Mouse (Mus musculus): ENCODE measurements around the gene Gm5089. TPM values are rescaled to one million over a fixed set of nuclear protein-coding genes. Genes with fewer than 3 reads are reported as not detected.

Gm5089 gene
- polyA plus RNA-seq, 1 experiment from 2014 or later, result not detected

DNA sequence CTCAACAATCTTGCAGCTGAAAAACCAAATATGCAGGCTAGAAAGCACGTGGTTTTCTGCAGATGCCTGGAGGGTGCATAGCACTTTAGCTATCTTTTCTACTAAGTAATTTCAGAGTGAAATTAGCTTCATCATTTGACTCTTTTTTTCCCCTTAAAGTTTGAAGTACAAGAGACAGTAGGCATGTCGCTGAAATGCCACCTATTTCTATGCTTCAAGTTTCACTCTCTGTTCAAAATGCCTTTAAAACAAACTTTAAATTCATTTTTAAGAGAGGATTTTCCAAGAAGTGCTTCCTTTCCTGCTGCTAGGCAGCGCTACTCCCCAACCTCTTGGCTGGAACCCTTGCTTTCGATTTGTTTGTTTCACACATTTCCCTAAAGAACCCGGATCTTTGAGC lies 38.1 kb upstream of the Gm5089 start:
- no peak overlapping the region for H3K27ac ChIP-seq (replicated peaks)
- no peaks in the 10 kb centered on the region for H3K36me3 ChIP-seq (ENCODE audit: control insufficient read depth, insufficient read depth, low read length)
- peaks cover 13% of the 10 kb centered on the region for H3K27me3 ChIP-seq (ENCODE audit: control insufficient read depth, insufficient read depth, low read length)
- DNase-seq (ENCODE audit: low spot score), result no peak
- H3K4me3 ChIP-seq (ENCODE audit: low read depth, low read length), result no peak overlapping the region
- no peaks in the 10 kb centered on the region for H3K4me1 ChIP-seq (replicated peaks; ENCODE audit: control insufficient read depth, insufficient read depth)
- H3K9me3 ChIP-seq (ENCODE audit: control insufficient read depth, low read length), result no peaks in the 10 kb centered on the region
- ATAC-seq (ENCODE audit: low FRiP score, low TSS enrichment), result no peak
- H3K4me2 ChIP-seq (replicated peaks; ENCODE audit: low read depth), result no peak overlapping the region
- 2% methylated on average over 5 of the region's 5 CpGs for WGBS
- TF ChIP-seq EP300 (optimal IDR thresholded peaks at IDR 0.05), result no peak
- TF ChIP-seq CTCF (IDR thresholded peaks at IDR 0.05; ENCODE audit: low read depth), result no peak
- no peak overlapping the region for H3K9ac ChIP-seq (ENCODE audit: low read length)

DNA sequence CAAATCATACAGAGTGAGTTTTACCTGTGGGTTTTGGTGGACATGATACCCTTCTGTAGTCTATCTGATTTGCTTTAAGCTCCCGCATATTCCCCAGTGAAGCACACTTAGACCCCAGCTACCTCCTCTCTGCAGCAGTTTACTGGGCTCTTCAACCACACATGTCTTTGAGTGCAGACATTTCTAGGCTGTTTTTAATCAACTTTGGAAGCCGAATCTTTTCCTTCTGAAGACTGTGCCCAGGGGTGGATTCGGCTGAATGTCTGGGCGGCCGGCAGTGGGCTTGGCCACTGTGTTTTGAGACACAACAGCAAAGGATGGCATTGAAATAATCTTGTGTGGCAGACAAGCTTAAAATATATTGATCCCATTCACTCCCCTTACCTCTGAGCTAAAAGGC lies 36.5 kb upstream of the Gm5089 start:
- Histone ChIP-seq H3K4me2 (replicated peaks; ENCODE audit: low read depth) (no peak overlapping the region), H3K4me3 (ENCODE audit: low read depth, low read length) (no peak overlapping the region), H3K36me3 (ENCODE audit: control insufficient read depth, insufficient read depth, low read length) (no peaks in the 10 kb centered on the region), H3K27me3 (ENCODE audit: control insufficient read depth, insufficient read depth, low read length) (peaks cover 18% of the 10 kb centered on the region), H3K27ac (replicated peaks) (no peak overlapping the region), H3K4me1 (replicated peaks; ENCODE audit: control insufficient read depth, insufficient read depth) (no peaks in the 10 kb centered on the region), H3K9ac (ENCODE audit: low read length) (no peak overlapping the region), H3K9me3 (ENCODE audit: control insufficient read depth, low read length) (no peaks in the 10 kb centered on the region)
- WGBS, result 11% methylated on average over 5 of the region's 5 CpGs
- ATAC-seq (ENCODE audit: low FRiP score, low TSS enrichment), result no peak
- TF ChIP-seq EP300 (optimal IDR thresholded peaks at IDR 0.05), result no peak
- no peak for TF ChIP-seq CTCF (IDR thresholded peaks at IDR 0.05; ENCODE audit: low read depth)
- DNase-seq (ENCODE audit: low spot score), result no peak

DNA sequence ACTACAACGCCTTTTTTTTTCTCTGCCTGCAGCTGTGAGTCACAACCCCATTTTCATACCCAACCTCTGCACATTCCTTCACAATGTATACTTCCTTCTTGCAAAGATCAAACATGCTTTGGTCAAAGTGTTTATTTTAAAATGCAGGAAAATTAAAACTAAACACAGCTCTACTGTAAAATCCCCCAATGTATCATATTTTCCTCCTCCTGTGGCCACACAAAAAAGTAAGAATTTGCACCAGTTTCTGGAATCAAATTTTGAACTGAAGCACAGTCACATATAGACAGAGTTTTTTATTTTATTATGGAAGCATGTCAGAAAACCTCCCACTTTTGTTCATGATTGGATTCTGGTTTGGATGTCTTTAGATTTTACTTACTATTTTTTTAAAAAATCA lies 35.7 kb upstream of the Gm5089 start:
- Histone ChIP-seq H3K4me1 (replicated peaks; ENCODE audit: control insufficient read depth, insufficient read depth) (no peaks in the 10 kb centered on the region), H3K9me3 (ENCODE audit: control insufficient read depth, low read length) (no peaks in the 10 kb centered on the region), H3K27ac (replicated peaks) (no peak overlapping the region), H3K4me3 (ENCODE audit: low read depth, low read length) (no peak overlapping the region), H3K36me3 (ENCODE audit: control insufficient read depth, insufficient read depth, low read length) (no peaks in the 10 kb centered on the region), H3K9ac (ENCODE audit: low read length) (no peak overlapping the region), H3K27me3 (ENCODE audit: control insufficient read depth, insufficient read depth, low read length) (peaks cover 18% of the 10 kb centered on the region), H3K4me2 (replicated peaks; ENCODE audit: low read depth) (no peak overlapping the region)
- 3% methylated on average over 1 of the region's 1 CpGs for WGBS
- ATAC-seq (ENCODE audit: low FRiP score, low TSS enrichment) (no peak), DNase-seq (ENCODE audit: low spot score) (no peak)
- TF ChIP-seq EP300 (optimal IDR thresholded peaks at IDR 0.05) (no peak), CTCF (IDR thresholded peaks at IDR 0.05; ENCODE audit: low read depth) (no peak)

DNA sequence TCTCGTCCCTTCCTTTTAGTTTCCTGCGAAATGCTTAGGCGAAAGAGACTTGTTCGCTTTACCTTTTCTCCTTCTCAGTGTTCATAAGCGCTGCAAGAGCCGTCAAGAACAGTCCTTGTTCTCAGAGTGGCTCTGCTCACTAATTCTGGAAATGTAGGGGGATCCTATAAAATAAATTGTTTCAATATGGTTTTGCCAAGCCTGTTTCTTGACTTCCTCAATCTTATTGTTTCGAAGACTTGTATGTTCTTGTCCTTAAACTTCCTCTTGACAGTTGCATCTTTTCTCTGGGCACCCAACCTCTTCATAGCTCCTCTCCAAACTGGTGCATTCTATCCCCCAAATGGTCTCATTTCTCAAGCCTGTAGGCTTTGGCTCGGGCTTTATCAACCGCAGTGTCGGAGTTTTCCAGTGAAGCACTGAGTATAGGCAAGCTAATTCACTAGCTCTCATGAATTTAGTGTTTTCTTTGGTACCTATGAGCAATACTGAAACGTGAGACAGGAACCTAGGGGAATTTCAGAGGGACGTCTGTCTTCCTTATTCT lies 34.8 kb upstream of the Gm5089 start:
- Histone ChIP-seq H3K9me3 (ENCODE audit: control insufficient read depth, low read length) (no peaks in the 10 kb centered on the region), H3K4me1 (replicated peaks; ENCODE audit: control insufficient read depth, insufficient read depth) (no peaks in the 10 kb centered on the region), H3K9ac (ENCODE audit: low read length) (no peak overlapping the region), H3K4me3 (ENCODE audit: low read depth, low read length) (no peak overlapping the region), H3K27ac (replicated peaks) (no peak overlapping the region), H3K4me2 (replicated peaks; ENCODE audit: low read depth) (no peak overlapping the region), H3K36me3 (ENCODE audit: control insufficient read depth, insufficient read depth, low read length) (no peaks in the 10 kb centered on the region), H3K27me3 (ENCODE audit: control insufficient read depth, insufficient read depth, low read length) (peaks cover 22% of the 10 kb centered on the region)
- 4% methylated on average over 12 of the region's 12 CpGs for WGBS
- DNase-seq (ENCODE audit: low spot score) (no peak), ATAC-seq (ENCODE audit: low FRiP score, low TSS enrichment) (no peak)
- TF ChIP-seq EP300 (optimal IDR thresholded peaks at IDR 0.05) (no peak), CTCF (IDR thresholded peaks at IDR 0.05; ENCODE audit: low read depth) (no peak)

DNA sequence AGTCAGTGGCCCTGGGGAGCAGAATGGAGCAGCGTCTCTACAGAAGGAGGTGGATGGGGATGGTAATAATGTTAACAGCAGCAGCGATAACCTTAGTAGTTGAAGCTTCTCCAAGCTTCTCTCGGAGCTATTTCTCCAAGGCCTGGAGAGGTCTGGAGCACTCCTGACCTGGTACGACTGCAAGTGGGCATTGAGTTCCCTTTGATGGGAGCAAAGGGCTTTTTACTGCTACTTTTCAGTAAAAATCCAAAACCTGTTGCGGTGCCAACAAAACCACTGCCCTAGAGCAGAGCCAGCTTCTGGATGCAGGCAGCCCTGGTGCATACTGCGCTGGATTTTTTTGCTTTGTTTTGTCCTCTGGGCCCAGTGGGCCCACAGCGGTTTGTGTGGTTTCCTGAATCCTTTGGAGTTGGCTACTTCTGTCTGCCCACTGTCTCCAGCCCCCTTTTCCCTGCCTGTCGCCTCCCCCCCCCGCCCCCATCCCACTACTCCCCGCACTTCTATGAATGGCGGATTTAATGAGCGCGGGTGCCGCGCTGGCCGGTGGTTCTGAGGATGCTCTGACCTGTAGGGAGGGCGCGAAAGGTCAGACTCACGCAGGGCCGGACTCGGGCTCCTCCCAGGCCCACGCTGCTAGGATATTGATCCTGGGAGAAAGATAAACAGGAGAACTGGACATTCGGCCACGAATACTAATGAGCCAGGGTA lies 34.1 kb upstream of the Gm5089 start:
- Histone ChIP-seq H3K4me2 (replicated peaks; ENCODE audit: low read depth) (no peak overlapping the region), H3K4me1 (replicated peaks; ENCODE audit: control insufficient read depth, insufficient read depth) (no peaks in the 10 kb centered on the region), H3K9me3 (ENCODE audit: control insufficient read depth, low read length) (no peaks in the 10 kb centered on the region), H3K27me3 (ENCODE audit: control insufficient read depth, insufficient read depth, low read length) (peaks cover 25% of the 10 kb centered on the region), H3K27ac (replicated peaks) (no peak overlapping the region), H3K36me3 (ENCODE audit: control insufficient read depth, insufficient read depth, low read length) (no peaks in the 10 kb centered on the region), H3K9ac (ENCODE audit: low read length) (no peak overlapping the region), H3K4me3 (ENCODE audit: low read depth, low read length) (no peak overlapping the region)
- TF ChIP-seq EP300 (optimal IDR thresholded peaks at IDR 0.05), result no peak
- TF ChIP-seq CTCF (IDR thresholded peaks at IDR 0.05; ENCODE audit: low read depth), result no peak
- 4% methylated on average over 24 of the region's 24 CpGs for WGBS
- ATAC-seq (ENCODE audit: low FRiP score, low TSS enrichment) (no peak), DNase-seq (ENCODE audit: low spot score) (no peak)

DNA sequence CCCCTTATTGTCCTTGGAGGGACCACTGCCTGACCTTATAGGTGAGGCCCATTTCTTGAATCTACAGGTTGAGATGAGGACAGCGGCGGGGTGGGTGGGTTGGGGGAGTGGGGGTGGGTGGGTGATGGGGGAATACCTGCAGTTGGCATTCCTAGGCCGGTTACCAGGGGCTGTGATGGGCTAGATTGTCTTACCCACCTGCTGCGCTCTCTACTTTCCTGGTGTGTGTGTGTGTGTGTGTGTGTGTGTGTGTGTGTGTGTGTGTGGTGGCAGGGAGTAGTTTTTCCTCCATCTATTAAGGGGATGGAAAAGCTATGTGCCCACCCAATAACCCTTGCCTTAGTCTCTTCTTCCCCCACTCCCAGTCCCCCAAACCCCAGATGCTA lies 33.5 kb upstream of the Gm5089 start:
- Histone ChIP-seq H3K4me1 (replicated peaks; ENCODE audit: control insufficient read depth, insufficient read depth) (no peaks in the 10 kb centered on the region), H3K36me3 (ENCODE audit: control insufficient read depth, insufficient read depth, low read length) (no peaks in the 10 kb centered on the region), H3K9me3 (ENCODE audit: control insufficient read depth, low read length) (no peaks in the 10 kb centered on the region), H3K27ac (replicated peaks) (no peak overlapping the region), H3K4me2 (replicated peaks; ENCODE audit: low read depth) (no peak overlapping the region), H3K4me3 (ENCODE audit: low read depth, low read length) (no peak overlapping the region), H3K27me3 (ENCODE audit: control insufficient read depth, insufficient read depth, low read length) (peaks cover 25% of the 10 kb centered on the region), H3K9ac (ENCODE audit: low read length) (no peak overlapping the region)
- no peak for ATAC-seq (ENCODE audit: low FRiP score, low TSS enrichment)
- no peak for DNase-seq (ENCODE audit: low spot score)
- TF ChIP-seq EP300 (optimal IDR thresholded peaks at IDR 0.05) (no peak), CTCF (IDR thresholded peaks at IDR 0.05; ENCODE audit: low read depth) (no peak)
- 9% methylated on average over 3 of the region's 4 CpGs for WGBS
